Comparison of ENCODE assay signal across 11 mouse cellular contexts in the genomic region with DNA sequence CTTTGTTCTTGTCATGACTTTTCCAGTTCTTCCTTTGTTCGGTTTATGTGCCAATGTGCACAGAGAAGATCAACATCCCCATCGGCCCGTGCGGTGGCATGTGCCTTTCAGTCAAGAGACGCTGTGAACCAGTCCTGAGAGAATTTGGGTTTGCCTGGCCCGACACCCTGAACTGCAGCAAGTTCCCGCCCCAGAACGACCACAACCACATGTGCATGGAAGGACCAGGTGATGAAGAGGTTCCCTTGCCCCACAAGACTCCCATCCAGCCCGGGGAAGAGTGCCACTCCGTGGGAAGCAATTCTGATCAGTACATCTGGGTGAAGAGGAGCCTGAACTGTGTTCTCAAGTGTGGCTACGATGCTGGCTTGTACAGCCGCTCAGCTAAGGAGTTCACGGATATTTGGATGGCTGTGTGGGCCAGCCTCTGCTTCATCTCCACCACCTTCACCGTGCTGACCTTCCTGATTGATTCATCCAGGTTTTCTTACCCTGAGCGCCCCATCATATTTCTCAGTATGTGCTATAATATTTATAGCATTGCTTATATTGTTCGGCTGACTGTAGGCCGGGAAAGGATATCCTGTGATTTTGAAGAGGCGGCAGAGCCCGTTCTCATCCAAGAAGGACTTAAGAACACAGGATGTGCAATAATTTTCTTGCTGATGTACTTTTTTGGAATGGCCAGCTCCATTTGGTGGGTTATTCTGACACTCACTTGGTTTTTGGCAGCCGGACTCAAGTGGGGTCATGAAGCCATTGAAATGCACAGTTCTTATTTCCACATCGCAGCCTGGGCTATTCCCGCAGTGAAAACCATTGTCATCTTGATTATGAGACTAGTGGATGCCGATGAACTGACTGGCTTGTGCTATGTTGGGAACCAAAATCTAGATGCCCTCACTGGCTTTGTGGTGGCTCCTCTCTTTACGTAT. TPM values are rescaled to one million over a fixed set of nuclear protein-coding genes. Genes with fewer than 3 reads are reported as not detected.
A peak's percentile ranks its signal among the peaks of the same experiment; 100 is the strongest.
DNase-seq lines count a peak whose midpoint lies in the region; ATAC-seq and TF ChIP-seq lines count a peak whose summit lies in the region.
"Had no signal": no experiment of that assay in that cellular context is flagged by ENCODE, and none has a peak within 500 bp of the region (broad histone marks: within the 10 kb centered on the region; RNA-seq: fewer than 3 reads in every experiment).

No protein-coding gene starts in this region.

- peak overlapping the region; percentile 16 for H3K4me3 ChIP-seq in limb, embryonic 12.5 days (replicated peaks)
- no peak overlapping the region for H3K4me3 ChIP-seq in limb, embryonic 10.5 days
- H3K4me3 ChIP-seq in heart, embryonic 13.5 days, result peak overlapping the region; percentile 88
- H3K4me3 ChIP-seq in intestine, postnatal 0 days (ENCODE audit: low read depth, low read length), result no peak overlapping the region
- H3K4me3 ChIP-seq: forebrain, embryonic 12.5 days; midbrain, embryonic 15.5 days had no signal

- DNase-seq in limb, embryonic 10.5 days (ENCODE audit: low spot score), result no peak
- DNase-seq in lung, postnatal 10 days, result peak; percentile 20
- DNase-seq in right cerebral cortex, postnatal 4 days, result no peak
- DNase-seq in spleen, postnatal 10 days (ENCODE audit: low spot score in 2 of 2), result no peak
- no peak for DNase-seq in spleen, postnatal 36 days (ENCODE audit: low spot score in 2 of 2)
- DNase-seq: thymus, postnatal 36 days had no signal

- no peak for ATAC-seq in limb, embryonic 12.5 days (ENCODE audit: insufficient number of reproducible peaks, insufficient read depth, low FRiP score, low TSS enrichment, low read depth)
- ATAC-seq in heart, embryonic 13.5 days (ENCODE audit: extremely low read depth, insufficient number of reproducible peaks, low FRiP score, low TSS enrichment), result no peak
- ATAC-seq in intestine, postnatal 0 days, result no peak
- ATAC-seq: midbrain, embryonic 15.5 days had no signal

- no peak overlapping the region for H3K27ac ChIP-seq in limb, embryonic 12.5 days
- no peak overlapping the region for H3K27ac ChIP-seq in limb, embryonic 10.5 days
- H3K27ac ChIP-seq in heart, embryonic 13.5 days (replicated peaks), result 0 out of 2 replicates have a peak overlapping the region, but pooled peaks have one; percentile 28
- no peak overlapping the region for H3K27ac ChIP-seq in intestine, postnatal 0 days (ENCODE audit: low read depth, low read length)
- H3K27ac ChIP-seq: forebrain, embryonic 12.5 days; midbrain, embryonic 15.5 days had no signal

- H3K36me3 ChIP-seq in limb, embryonic 12.5 days, result peaks cover 42% of the 10 kb centered on the region
- peaks cover 26% of the 10 kb centered on the region for H3K36me3 ChIP-seq in limb, embryonic 10.5 days
- H3K36me3 ChIP-seq in heart, embryonic 13.5 days, result peaks cover 40% of the 10 kb centered on the region
- H3K36me3 ChIP-seq in intestine, postnatal 0 days (ENCODE audit: control insufficient read depth, insufficient read depth), result peaks cover 11% of the 10 kb centered on the region; the same call in 1 of the 2 replicates
- H3K36me3 ChIP-seq: forebrain, embryonic 12.5 days; midbrain, embryonic 15.5 days had no signal

- H3K4me1 ChIP-seq in limb, embryonic 12.5 days (replicated peaks), result peaks cover 51% of the 10 kb centered on the region
- peaks cover 50% of the 10 kb centered on the region for H3K4me1 ChIP-seq in limb, embryonic 10.5 days
- H3K4me1 ChIP-seq in heart, embryonic 13.5 days, result peaks cover 55% of the 10 kb centered on the region
- peaks cover 24% of the 10 kb centered on the region for H3K4me1 ChIP-seq in intestine, postnatal 0 days (replicated peaks; ENCODE audit: control insufficient read depth, insufficient read depth, low read length)

- 90% methylated on average over 24 of the region's 24 CpGs for WGBS in limb, embryonic 12.5 days
- WGBS in limb, embryonic 10.5 days, result 92% methylated on average over 24 of the region's 24 CpGs
- WGBS in heart, embryonic 13.5 days, result 80% methylated on average over 24 of the region's 24 CpGs
- 75% methylated on average over 24 of the region's 24 CpGs for WGBS in intestine, postnatal 0 days

- H3K4me2 ChIP-seq in limb, embryonic 12.5 days, result peak overlapping the region; percentile 93
- peak overlapping the region; percentile 93 for H3K4me2 ChIP-seq in heart, embryonic 13.5 days
- peak overlapping the region; percentile 14; the same call in 1 of the 2 replicates for H3K4me2 ChIP-seq in intestine, postnatal 0 days (replicated peaks; ENCODE audit: low read depth)
- H3K4me2 ChIP-seq: forebrain, embryonic 12.5 days; midbrain, embryonic 15.5 days had no signal

- no peaks in the 10 kb centered on the region for H3K9me3 ChIP-seq in limb, embryonic 12.5 days
- H3K9me3 ChIP-seq in limb, embryonic 10.5 days (replicated peaks), result no peaks in the 10 kb centered on the region
- no peaks in the 10 kb centered on the region for H3K9me3 ChIP-seq in heart, embryonic 13.5 days
- H3K9me3 ChIP-seq in intestine, postnatal 0 days (ENCODE audit: control insufficient read depth), result no peaks in the 10 kb centered on the region
- H3K9me3 ChIP-seq: forebrain, embryonic 12.5 days; midbrain, embryonic 15.5 days had no signal

- TF ChIP-seq CTCF in intestine, postnatal 0 days (IDR thresholded peaks at IDR 0.05; ENCODE audit: low read depth), result no peak

- peaks cover 2% of the 10 kb centered on the region; the same call in 1 of the 2 replicates for H3K27me3 ChIP-seq in limb, embryonic 12.5 days
- H3K27me3 ChIP-seq in limb, embryonic 10.5 days (ENCODE audit: low read depth, poor library complexity, severe bottlenecking), result peaks cover 7% of the 10 kb centered on the region
- H3K27me3 ChIP-seq in heart, embryonic 13.5 days (replicated peaks), result no peaks in the 10 kb centered on the region
- no peaks in the 10 kb centered on the region for H3K27me3 ChIP-seq in intestine, postnatal 0 days (replicated peaks; ENCODE audit: control insufficient read depth, insufficient read depth, low read length)

- no peak overlapping the region for H3K9ac ChIP-seq in limb, embryonic 12.5 days (replicated peaks)
- 0 out of 2 replicates have a peak overlapping the region, but pooled peaks have one; percentile 24 for H3K9ac ChIP-seq in heart, embryonic 13.5 days
- no peak overlapping the region for H3K9ac ChIP-seq in intestine, postnatal 0 days (ENCODE audit: low read depth, low read length)
- H3K9ac ChIP-seq: forebrain, embryonic 12.5 days; midbrain, embryonic 15.5 days had no signal

RNA-seq across cellular contexts. Expression of gene Fzd4, which starts 3.1 kb away (rescaled TPM):
- 13.2 and 14.8 TPM in 2 replicates for polyA plus RNA-seq in limb, embryonic 12.5 days (2016; fragmentation: Nextera tagmentation; extraction: Ambion mirVana)
- polyA plus RNA-seq in limb, embryonic 10.5 days (2016; fragmentation: Nextera tagmentation; extraction: Ambion mirVana), result 3.9 and 6.4 TPM in 2 replicates
- polyA plus RNA-seq in heart, embryonic 13.5 days (2015; fragmentation: Nextera tagmentation; extraction: Ambion mirVana), result 6.9 and 7.1 TPM in 2 replicates
- polyA plus RNA-seq in intestine, postnatal 0 days (2015; fragmentation: Nextera tagmentation; extraction: Ambion mirVana), result 6.4 and 7.3 TPM in 2 replicates

RNA-seq across cellular contexts. Expression of gene Tmem135, which starts 3.3 kb away (rescaled TPM):
- polyA plus RNA-seq in limb, embryonic 12.5 days (2016; fragmentation: Nextera tagmentation; extraction: Ambion mirVana), result 20.6 and 25.0 TPM in 2 replicates
- polyA plus RNA-seq in limb, embryonic 10.5 days (2016; fragmentation: Nextera tagmentation; extraction: Ambion mirVana), result 14.5 and 16.1 TPM in 2 replicates
- polyA plus RNA-seq in heart, embryonic 13.5 days (2015; fragmentation: Nextera tagmentation; extraction: Ambion mirVana), result 21.7 and 23.8 TPM in 2 replicates
- 57.9 and 72.0 TPM in 2 replicates for polyA plus RNA-seq in intestine, postnatal 0 days (2015; fragmentation: Nextera tagmentation; extraction: Ambion mirVana)

Comparison
In these comparisons a context has a peak if more than half of its experiments do, and no peak if none do; other contexts are left out.
1. H3K4me3 ChIP-seq: peak in limb, embryonic 12.5 days (single experiment) and heart, embryonic 13.5 days (single experiment); none in limb, embryonic 10.5 days (single experiment) and intestine, postnatal 0 days (single experiment).
2. H3K4me2 ChIP-seq: peak in every context shown above with its lines; median percentile 93 in limb, embryonic 12.5 days; 93 in heart, embryonic 13.5 days; 14 in intestine, postnatal 0 days.